Mouse (Mus musculus) layer of hippocampus, adult 9-11 months (tissue): ENCODE measurements around the gene Cdh15.

Experiments used
- DNase-seq: peaks from one replicate; pipeline ENCODE4 v3.0.0; 2022

Cdh15 gene

GRCm38 (mm10) chr8:122844161-122844560 is 3.6 kb upstream of the Cdh15 start:
- DNase-seq, result no peak

GRCm38 (mm10) chr8:122845662-122846061 is 2.1 kb upstream of the Cdh15 start:
- no peak for DNase-seq

- DNase-seq, result no peak
Observed at GRCm38 (mm10) chr8:122849152-122849910, 1.6 kb downstream of the Cdh15 start.

- DNase-seq, result no peak
Observed at GRCm38 (mm10) chr8:122850641-122851240, 3.0 kb downstream of the Cdh15 start.

GRCm38 (mm10) chr8:122851692-122852545 is 4.2 kb downstream of the Cdh15 start:
- no peak for DNase-seq

- no peak for DNase-seq
Observed at GRCm38 (mm10) chr8:122852546-122852905, 4.8 kb downstream of the Cdh15 start.

- peak; percentile 48 for DNase-seq
Observed at GRCm38 (mm10) chr8:122853340-122853771, 5.6 kb downstream of the Cdh15 start.

- no peak for DNase-seq
Observed at GRCm38 (mm10) chr8:122854388-122854787, 6.6 kb downstream of the Cdh15 start.

- DNase-seq, result no peak
Observed at GRCm38 (mm10) chr8:122855123-122855522, 7.4 kb downstream of the Cdh15 start.

GRCm38 (mm10) chr8:122856288-122856687 is 8.5 kb downstream of the Cdh15 start:
- DNase-seq, result no peak

- DNase-seq, result no peak
Observed at GRCm38 (mm10) chr8:122859843-122860242, 12.1 kb downstream of the Cdh15 start.

GRCm38 (mm10) chr8:122864719-122865129 is 17.0 kb downstream of the Cdh15 start:
- DNase-seq, result no peak

- DNase-seq, result peak; percentile 21
Observed at GRCm38 (mm10) chr8:122865441-122865840, 17.7 kb downstream of the Cdh15 start.

GRCm38 (mm10) chr8:122866231-122866630 is 18.5 kb downstream of the Cdh15 start:
- DNase-seq, result no peak

GRCm38 (mm10) chr8:122867982-122868381 is 20.2 kb downstream of the Cdh15 start:
- DNase-seq, result no peak

GRCm38 (mm10) chr8:122870377-122870863 is 22.7 kb downstream of the Cdh15 start:
- no peak for DNase-seq

GRCm38 (mm10) chr8:122871663-122872062 is 23.9 kb downstream of the Cdh15 start:
- DNase-seq, result no peak

GRCm38 (mm10) chr8:122873171-122873570 is 25.4 kb downstream of the Cdh15 start:
- no peak for DNase-seq

GRCm38 (mm10) chr8:122875186-122875585 is 27.4 kb downstream of the Cdh15 start:
- DNase-seq, result no peak

GRCm38 (mm10) chr8:122878231-122878630 is 30.5 kb downstream of the Cdh15 start:
- no peak for DNase-seq

- no peak for DNase-seq
Observed at GRCm38 (mm10) chr8:122880302-122880701, 32.5 kb downstream of the Cdh15 start.

GRCm38 (mm10) chr8:122883671-122884070 is 35.9 kb downstream of the Cdh15 start:
- DNase-seq, result no peak

GRCm38 (mm10) chr8:122891440-122891839 is 43.7 kb downstream of the Cdh15 start:
- DNase-seq, result no peak
